Mouse (Mus musculus) forebrain, embryonic 13.5 days (tissue): Measurements from ENCODE around the gene Prr5. TPM values are rescaled to one million over a fixed set of nuclear protein-coding genes. Genes with fewer than 3 reads are reported as not detected.
"Not testable (repeated sequence)": the region's sequence is repeated elsewhere in the genome, so short reads cannot be mapped to it uniquely, and the experiment has no call there.

Experiments
- ATAC-seq: fragments of 200-750 bp; cut with Nextera tagmentation; 2 replicates; pipeline ENCODE4 v1.8.0; 2017
- H3K27ac ChIP-seq: fragments of 300-500 bp; sonication (generic); 2 replicates; pipeline ENCODE4 v1.5.1; 2015; ENCODE audit warnings: inconsistent platforms, mild to moderate bottlenecking, moderate library complexity
- H3K27me3 ChIP-seq: fragments of 300-500 bp; sonication (generic); 2 replicates; pipeline ENCODE4 v1.6.1; 2015; ENCODE audit warnings: mild to moderate bottlenecking, inconsistent platforms
- H3K36me3 ChIP-seq: fragments of 300-500 bp; sonication (generic); 2 replicates; pipeline ENCODE4 v1.6.1; 2015; ENCODE audit warnings: mild to moderate bottlenecking, inconsistent platforms; ENCODE audit not compliant: poor library complexity, severe bottlenecking
- H3K4me1 ChIP-seq: fragments of 300-500 bp; sonication (generic); 2 replicates; pipeline ENCODE4 v1.6.1; 2015; ENCODE audit warnings: inconsistent platforms
- H3K4me2 ChIP-seq: fragments of 300-500 bp; sonication (generic); 2 replicates; pipeline ENCODE4 v1.6.1; 2015; ENCODE audit warnings: inconsistent platforms, mild to moderate bottlenecking, moderate library complexity
- H3K4me3 ChIP-seq: fragments of 300-500 bp; sonication (generic); 2 replicates; pipeline ENCODE4 v1.5.1; 2015; ENCODE audit warnings: mild to moderate bottlenecking, inconsistent platforms
- H3K9ac ChIP-seq: fragments of 300-500 bp; sonication (generic); 2 replicates; pipeline ENCODE4 v1.6.1; 2015; ENCODE audit warnings: mild to moderate bottlenecking, inconsistent platforms
- H3K9me3 ChIP-seq: fragments of 300-500 bp; sonication (generic); replicated peaks from 2 replicates; pipeline ENCODE4 v1.6.1; 2016; ENCODE audit warnings: inconsistent platforms
- WGBS: fragments of 180-500 bp; shearing (Covaris S2); methylation state at CpG from one replicate; pipeline ENCODE4 v1.1.7; 2015; 5-methylcytosine and 5-hydroxymethylcytosine counted together
- polyA plus RNA-seq: library from polyadenylated mRNA; unstranded; fragments of >200 nt; fragmentation: Nextera tagmentation; extraction: Ambion mirVana; gene quantifications from 2 replicates; pipeline ENCODE4 v1.2.1, GENCODE M21; 2015

Prr5 gene
- polyA plus RNA-seq, 1 experiment from 2014 or later = 7.0 TPM

DNA sequence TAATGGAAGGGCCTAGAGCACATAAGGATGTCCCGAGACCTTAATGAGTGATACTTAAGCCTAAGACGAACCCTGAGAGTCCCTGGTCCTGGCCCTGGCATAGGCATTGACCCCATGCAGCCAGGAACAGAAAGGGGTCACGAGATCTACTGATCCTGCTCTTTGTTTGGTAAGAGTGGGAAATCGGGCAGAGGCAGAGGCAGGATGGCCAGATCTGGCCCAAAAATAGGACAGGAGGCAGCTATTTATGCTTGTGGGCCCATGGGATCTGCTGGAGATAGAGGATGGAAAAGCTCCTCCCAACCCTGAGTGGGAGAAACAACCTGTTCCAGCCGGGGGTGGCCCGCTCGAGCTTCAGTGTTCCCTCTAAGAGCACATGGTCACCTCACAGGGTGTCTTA, 34.6 kb downstream of the Prr5 start:
- Histone ChIP-seq H3K9me3 (no peaks in the 10 kb centered on the region), H3K4me2 (no peak overlapping the region), H3K36me3 (no peaks in the 10 kb centered on the region), H3K4me1 (no peaks in the 10 kb centered on the region), H3K4me3 (no peak overlapping the region), H3K27ac (no peak overlapping the region), H3K27me3 (no peaks in the 10 kb centered on the region), H3K9ac (no peak overlapping the region)
- 88% methylated on average over 7 of the region's 7 CpGs for WGBS
- no peak for ATAC-seq

DNA sequence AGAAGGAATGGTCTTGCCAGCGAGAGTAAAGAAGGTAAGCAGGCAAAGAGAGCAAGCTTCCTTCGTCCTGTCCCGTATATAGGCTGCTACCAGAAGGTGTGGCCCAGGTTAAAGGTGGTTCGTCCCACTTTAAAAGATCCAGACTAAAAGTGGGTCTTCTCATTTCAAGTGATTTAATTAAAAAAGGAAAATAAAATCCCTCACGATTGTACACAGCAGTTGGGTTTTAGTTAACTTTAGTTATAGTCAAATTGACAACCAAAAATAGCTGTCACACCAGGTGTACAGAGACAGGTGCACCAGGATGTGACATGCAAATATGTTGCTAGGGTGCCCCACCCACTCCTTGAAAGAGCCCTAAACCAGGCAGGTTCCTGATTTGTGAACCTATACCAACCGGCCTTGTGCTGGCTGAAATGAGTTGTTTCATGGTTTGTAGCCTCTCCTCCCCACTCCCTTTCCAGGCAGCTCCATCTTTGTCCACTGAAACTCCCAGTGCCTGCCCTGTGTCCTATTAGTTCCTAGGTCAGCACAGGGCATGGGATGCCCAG, 36.0 kb downstream of the Prr5 start:
- no peak for ATAC-seq

DNA sequence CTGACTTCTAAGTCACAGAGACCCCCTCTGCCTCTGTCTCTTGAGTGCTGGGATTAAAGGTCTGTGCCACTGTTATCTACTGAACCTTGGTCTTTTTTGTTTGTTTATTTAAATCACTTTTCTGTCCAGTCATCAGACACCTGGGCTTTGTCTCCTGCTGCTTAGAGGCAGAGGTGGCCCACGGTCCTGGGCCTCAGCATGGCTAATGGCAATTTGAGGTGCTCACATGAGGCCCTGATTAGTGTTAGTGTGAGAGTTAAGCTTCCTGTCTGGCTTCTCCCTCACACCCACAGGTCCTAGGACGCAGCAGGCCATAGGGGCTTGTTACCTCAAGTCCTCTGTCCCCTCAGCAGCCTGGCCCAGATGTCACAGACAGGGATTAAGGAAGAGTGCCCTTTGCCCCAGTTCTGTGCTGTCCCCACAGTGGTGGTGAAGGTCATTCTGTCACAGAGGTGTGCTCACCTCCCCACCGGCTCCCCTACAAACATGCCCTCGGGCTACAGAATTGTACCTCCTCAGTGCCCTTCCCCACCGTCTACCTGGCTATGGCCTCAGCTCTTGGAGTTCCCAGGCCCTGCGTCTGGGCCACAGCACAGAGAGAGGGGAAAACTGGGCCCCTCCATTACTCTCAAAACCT, 37.7 kb downstream of the Prr5 start:
- Histone ChIP-seq H3K27me3 (peaks cover 5% of the 10 kb centered on the region), H3K4me1 (no peaks in the 10 kb centered on the region), H3K9me3 (no peaks in the 10 kb centered on the region), H3K27ac (no peak overlapping the region), H3K9ac (no peak overlapping the region), H3K4me2 (no peak overlapping the region), H3K4me3 (no peak overlapping the region), H3K36me3 (no peaks in the 10 kb centered on the region)
- no peak for ATAC-seq
- WGBS = 85% methylated on average over 6 of the region's 6 CpGs

More for the DNA sequence above, 36.0 kb downstream of the Prr5 start:
- Histone ChIP-seq H3K27me3 (no peaks in the 10 kb centered on the region; the same call in 1 of the 2 replicates), H3K4me2 (no peak overlapping the region), H3K9ac (no peak overlapping the region), H3K4me3 (no peak overlapping the region), H3K36me3 (no peaks in the 10 kb centered on the region), H3K27ac (no peak overlapping the region), H3K4me1 (no peaks in the 10 kb centered on the region), H3K9me3 (no peaks in the 10 kb centered on the region)
- whole genome bisulfite sequencing = 90% methylated on average over 6 of the region's 6 CpGs

DNA sequence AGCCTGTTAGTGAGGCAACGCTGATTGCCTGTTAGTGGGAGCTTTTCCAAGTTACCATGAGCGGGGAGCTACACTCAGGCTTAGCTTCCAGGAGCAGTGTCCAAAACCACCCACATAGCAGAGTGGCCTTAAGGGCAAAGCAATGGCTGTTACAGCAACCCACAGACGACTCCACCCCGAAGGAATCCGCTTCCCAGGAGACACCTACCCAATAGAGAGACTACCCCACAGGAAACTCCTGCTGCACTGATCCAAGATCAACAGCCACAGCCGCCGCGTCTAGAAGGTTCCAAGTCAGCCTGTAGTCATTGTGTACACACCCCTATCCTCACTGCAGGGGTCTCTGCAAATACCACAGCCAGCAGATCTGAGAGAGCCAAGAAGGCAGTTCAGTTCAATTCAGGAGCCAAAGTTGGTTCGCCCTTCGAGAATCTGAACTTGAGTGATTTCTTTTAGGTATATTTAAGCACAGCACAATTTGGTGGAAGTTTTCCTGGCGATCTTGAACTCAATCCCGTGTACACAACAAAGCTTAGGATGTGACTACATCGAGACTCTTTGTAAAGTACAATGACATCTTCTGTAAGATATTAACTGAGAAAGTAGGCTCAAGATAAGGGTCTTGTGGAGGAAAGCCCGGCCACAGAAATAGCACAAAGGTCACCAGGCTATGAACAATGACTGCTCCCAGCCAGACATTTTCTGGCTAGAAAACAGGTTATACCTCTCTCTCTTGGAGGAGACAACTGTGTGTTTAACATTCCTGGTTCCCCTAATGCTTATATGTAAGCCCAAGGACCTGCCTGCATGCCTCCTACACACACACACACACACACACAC, 43.4 kb downstream of the Prr5 start:
- Histone ChIP-seq H3K9me3 (no peaks in the 10 kb centered on the region), H3K27me3 (peaks cover 5% of the 10 kb centered on the region), H3K4me2 (no peak overlapping the region), H3K36me3 (no peaks in the 10 kb centered on the region), H3K4me3 (no peak overlapping the region), H3K9ac (no peak overlapping the region), H3K27ac (no peak overlapping the region), H3K4me1 (peaks cover 8% of the 10 kb centered on the region)
- no peak for ATAC-seq
- WGBS = 77% methylated on average over 14 of the region's 14 CpGs

DNA sequence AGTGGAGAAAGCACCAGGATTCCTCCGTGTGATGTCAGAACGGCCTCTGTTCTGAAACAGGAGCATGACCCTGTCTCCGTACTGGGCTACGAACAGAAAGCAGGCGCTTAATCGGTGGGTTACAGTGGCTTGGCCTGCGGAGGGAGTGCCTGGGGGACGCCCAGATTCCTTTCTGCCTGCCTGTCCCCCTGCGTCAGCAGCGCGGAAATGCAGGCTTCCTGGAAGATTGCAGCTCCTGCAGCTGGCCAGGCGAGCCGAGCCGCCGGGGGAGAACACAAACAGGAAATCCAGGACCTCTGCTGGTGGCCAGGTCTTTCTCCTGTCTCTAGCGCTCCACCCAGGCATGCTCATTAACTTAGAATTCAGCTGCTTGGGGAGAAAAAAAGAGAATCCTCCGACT, 45.3 kb downstream of the Prr5 start:
- H3K4me1 ChIP-seq = peaks cover 11% of the 10 kb centered on the region
- no peaks in the 10 kb centered on the region for H3K9me3 ChIP-seq
- H3K36me3 ChIP-seq = no peaks in the 10 kb centered on the region
- peak overlapping the region; percentile 51 for H3K4me2 ChIP-seq
- under 1% methylated on average over 17 of the region's 17 CpGs for WGBS
- peak overlapping the region; percentile 8; the same call in 1 of the 2 replicates for H3K4me3 ChIP-seq
- H3K27ac ChIP-seq = peak overlapping the region; percentile 57
- peak; percentile 55; the same call in 1 of the 2 replicates for ATAC-seq
- peak overlapping the region; percentile 35; the same call in 1 of the 2 replicates for H3K9ac ChIP-seq
- H3K27me3 ChIP-seq = peaks cover 20% of the 10 kb centered on the region

DNA sequence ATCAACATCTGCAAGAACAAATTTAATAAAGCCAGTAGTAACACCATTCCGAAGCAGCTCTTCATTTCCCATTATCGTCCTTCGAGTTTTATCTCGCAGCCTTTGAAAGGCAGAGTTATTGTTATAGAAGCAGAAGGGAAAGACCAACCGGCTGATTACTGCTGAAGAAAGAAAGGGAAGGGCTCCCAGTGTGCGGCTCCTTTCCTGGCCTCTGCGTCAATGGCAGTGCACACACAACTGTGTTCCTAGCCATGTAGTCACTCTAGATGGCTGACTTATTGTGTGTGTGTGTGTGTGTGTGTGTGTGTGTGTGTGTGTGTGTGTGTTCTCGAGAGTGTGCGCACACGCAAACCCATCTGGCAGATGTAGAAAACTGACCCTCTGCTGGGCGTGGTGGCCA, 45.7 kb downstream of the Prr5 start:
- peaks cover 15% of the 10 kb centered on the region for H3K4me1 ChIP-seq
- H3K4me2 ChIP-seq = peak overlapping the region; percentile 51
- no peak for ATAC-seq
- H3K36me3 ChIP-seq = no peaks in the 10 kb centered on the region
- H3K9me3 ChIP-seq = no peaks in the 10 kb centered on the region
- H3K9ac ChIP-seq = peak overlapping the region; percentile 35; the same call in 1 of the 2 replicates
- peak overlapping the region; percentile 57 for H3K27ac ChIP-seq
- peak overlapping the region; percentile 8; the same call in 1 of the 2 replicates for H3K4me3 ChIP-seq
- WGBS = 41% methylated on average over 11 of the region's 11 CpGs
- peaks cover 24% of the 10 kb centered on the region for H3K27me3 ChIP-seq

DNA sequence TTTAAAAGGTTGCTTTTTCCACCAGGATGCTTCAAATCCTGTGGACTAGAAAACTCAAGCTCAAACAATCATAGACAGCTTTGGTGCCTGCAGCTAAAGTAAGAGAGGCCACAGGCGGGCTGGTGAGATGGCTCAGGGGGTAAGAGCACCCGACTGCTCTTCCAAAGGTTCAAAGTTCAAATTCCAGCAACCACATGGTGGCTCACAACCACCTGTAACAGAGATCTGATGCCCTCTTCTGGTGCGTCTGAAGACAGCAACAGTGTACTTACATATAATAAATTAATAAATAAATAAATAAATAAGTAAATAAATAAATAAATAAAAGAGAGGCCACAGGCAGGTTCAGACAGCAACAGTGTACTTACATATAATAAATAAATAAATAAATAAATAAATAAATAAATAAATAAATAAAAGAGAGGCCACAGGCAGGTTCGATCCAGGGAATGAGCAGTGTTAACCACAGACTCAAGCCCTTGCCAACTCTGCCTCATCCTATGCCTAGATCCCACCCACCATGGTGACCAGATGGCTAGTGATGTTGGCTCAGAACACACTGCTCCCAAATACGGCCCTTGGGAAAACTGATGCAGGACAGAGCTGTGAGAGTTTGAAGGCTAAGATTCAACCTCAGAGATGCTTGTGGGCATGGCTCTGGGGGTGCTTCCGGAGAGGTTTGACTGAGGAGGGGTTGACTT, 48.3 kb downstream of the Prr5 start:
- H3K36me3 ChIP-seq, H3K4me3 ChIP-seq, H3K9ac ChIP-seq, H3K27ac ChIP-seq, H3K4me2 ChIP-seq, ATAC-seq, H3K9me3 ChIP-seq: not testable (repeated sequence)
- peaks cover 23% of the 10 kb centered on the region for H3K4me1 ChIP-seq
- 62% methylated on average over 6 of the region's 6 CpGs for WGBS
- peaks cover 39% of the 10 kb centered on the region for H3K27me3 ChIP-seq

DNA sequence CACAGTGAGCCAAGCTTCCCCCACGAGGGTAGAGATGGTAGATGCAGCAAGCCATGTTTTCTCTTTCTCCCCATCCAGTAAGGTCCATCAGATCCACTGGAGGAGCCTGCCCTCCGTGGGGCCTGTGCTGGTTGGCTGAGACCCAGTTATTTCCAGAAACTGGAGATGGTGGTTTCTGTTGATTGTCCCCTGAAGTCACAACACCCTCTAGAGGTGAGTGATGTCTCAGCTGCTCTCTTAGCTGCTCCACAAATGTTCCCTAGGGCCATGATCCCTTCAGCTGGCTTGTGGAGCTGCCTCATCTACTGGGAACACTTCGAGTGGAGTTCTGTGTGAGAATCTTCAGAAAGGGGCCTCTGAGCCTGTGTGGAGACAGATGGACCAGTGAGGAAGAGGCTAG, 49.4 kb downstream of the Prr5 start:
- H3K36me3 ChIP-seq = no peaks in the 10 kb centered on the region
- H3K4me3 ChIP-seq = no peak overlapping the region
- 61% methylated on average over 3 of the region's 3 CpGs for WGBS

DNA sequence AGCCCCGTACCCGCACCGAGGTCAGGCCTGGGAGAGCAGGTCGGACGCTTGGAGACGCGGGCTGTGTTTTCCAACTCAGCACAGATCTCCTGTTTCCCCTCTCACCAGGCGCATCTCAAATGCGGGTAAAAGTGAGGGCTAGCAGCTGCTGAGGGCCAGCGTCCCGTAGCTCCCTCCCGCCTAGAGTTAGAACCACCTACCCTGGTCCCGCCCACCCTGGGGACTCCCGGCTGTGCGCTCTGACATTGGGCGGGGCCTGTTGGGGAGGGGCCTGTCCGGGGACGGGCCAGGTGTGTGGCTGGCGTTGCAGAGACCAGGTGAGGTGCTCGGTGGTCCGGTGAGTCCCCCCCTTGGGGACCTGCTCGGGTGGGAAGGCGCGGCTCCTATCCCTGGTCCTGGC, 50.4 kb downstream of the Prr5 start, which contains the start of gene Arhgap8:
Arhgap8 (plus strand) TSS at position 262 of the 400 bp plus-strand sequence.
- Histone ChIP-seq H3K9ac (no peak within 1 kb of the TSS), H3K4me3 (peak within 1 kb of the TSS; percentile 16), H3K36me3 (no peaks in the 10 kb centered on the region), H3K4me2 (peak within 1 kb of the TSS; percentile 46), H3K27ac (no peak within 1 kb of the TSS), H3K27me3 (peaks cover 39% of the 10 kb centered on the region), H3K4me1 (peaks cover 18% of the 10 kb centered on the region), H3K9me3 (no peaks in the 10 kb centered on the region)
- WGBS = 2% methylated on average over 22 of the region's 24 CpGs
- no peak for ATAC-seq

More for the DNA sequence above, 49.4 kb downstream of the Prr5 start:
- peaks cover 23% of the 10 kb centered on the region for H3K4me1 ChIP-seq
- H3K27ac ChIP-seq = no peak overlapping the region
- no peak overlapping the region for H3K4me2 ChIP-seq
- no peak overlapping the region for H3K9ac ChIP-seq
- no peaks in the 10 kb centered on the region for H3K9me3 ChIP-seq
- ATAC-seq = no peak
- peaks cover 39% of the 10 kb centered on the region for H3K27me3 ChIP-seq

DNA sequence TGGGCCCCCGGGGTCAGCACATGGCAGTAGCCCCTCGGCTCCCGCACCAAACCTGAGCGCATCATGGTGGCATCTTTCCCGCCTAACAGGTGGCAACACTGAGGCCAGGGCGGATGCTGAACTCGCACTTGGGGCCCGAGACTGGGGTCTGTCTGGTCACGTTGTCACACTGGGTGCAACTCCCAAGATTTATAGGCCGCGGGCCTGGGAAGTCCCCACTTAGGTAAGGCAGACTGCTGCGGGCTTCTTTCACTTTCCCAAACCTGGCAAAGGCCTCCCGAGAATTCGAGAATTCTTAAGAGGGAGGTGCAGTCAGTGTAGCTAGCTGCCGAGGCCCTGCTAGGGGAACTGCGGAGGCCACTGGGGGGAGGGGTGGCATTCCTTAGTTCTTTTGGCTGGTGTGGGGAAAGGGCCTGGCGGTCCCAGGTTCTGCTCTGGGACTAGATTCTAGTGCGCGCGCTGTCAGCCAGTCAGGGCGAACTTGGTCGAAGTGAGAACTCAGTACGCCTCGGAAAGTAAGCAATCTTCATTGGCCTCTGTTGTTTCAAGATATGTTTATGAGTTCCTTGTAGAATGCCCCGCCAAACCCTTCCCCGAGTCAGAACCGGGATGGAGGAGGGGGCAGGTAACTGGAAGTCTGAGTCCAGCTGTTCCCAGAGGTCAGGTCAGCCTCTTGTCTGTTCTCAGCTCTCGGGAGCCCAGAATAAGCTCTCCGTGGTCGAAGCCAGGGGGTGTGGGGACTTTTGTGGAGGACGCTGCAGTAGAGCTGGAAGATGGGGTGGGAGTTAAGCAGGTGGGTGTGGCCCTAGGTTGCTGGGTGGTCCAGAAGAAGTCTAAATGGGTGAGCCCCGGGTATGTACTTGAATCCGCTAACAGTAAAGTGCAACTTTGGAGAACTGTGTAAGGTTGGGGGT, 51.1 kb downstream of the Prr5 start:
- 6% methylated on average over 33 of the region's 33 CpGs for WGBS
- Histone ChIP-seq H3K4me2 (peak overlapping the region; percentile 46), H3K9ac (no peak overlapping the region), H3K27me3 (peaks cover 39% of the 10 kb centered on the region), H3K4me1 (peaks cover 15% of the 10 kb centered on the region), H3K36me3 (no peaks in the 10 kb centered on the region), H3K27ac (no peak overlapping the region), H3K4me3 (peak overlapping the region; percentile 16), H3K9me3 (no peaks in the 10 kb centered on the region)
- ATAC-seq = no peak

DNA sequence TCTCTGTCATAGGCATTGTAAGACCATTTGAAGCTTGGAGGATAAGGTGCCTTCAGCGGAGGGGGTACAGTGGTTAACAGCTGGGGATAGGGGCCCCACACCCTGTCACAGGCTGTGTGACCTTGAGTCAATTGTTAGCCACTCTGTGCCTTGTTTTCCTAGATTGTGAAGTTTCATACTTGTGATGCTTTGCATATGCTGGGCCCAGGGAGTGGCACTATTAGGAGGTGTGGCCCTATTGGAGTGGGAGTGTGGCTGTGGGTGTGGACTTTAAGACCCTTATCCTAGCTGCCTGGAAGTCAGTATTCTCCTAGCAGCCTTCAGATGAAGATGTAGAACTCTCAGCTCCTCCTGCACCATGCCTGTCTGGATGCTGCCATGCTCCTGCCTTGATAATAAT, 54.2 kb downstream of the Prr5 start:
- not testable (repeated sequence) for H3K36me3 ChIP-seq, ATAC-seq, H3K27ac ChIP-seq, H3K4me3 ChIP-seq, H3K9ac ChIP-seq, H3K4me2 ChIP-seq, H3K9me3 ChIP-seq
- Histone ChIP-seq H3K4me1 (peaks cover 20% of the 10 kb centered on the region), H3K27me3 (peaks cover 35% of the 10 kb centered on the region)
- WGBS = 91% methylated on average over 1 of the region's 1 CpGs
